Mouse (Mus musculus) midbrain, embryonic 10.5 days (tissue): Measurements from ENCODE around the gene Tbc1d25. TPM values are rescaled to one million over a fixed set of nuclear protein-coding genes. Genes with fewer than 3 reads are reported as not detected.

ENCODE experiments used
- DNase-seq: peaks from one replicate; pipeline ENCODE4 v3.0.0-alpha.2; 2017; ENCODE audit warnings: low spot score
- H3K27ac ChIP-seq: fragments of 300-500 bp; sonication (generic); replicated peaks from 2 replicates; pipeline ENCODE4 v1.5.1; 2016; ENCODE audit warnings: mild to moderate bottlenecking
- H3K27me3 ChIP-seq: fragments of 300-500 bp; sonication (generic); 2 replicates; pipeline ENCODE4 v1.6.1; 2016; ENCODE audit warnings: low read depth, mild to moderate bottlenecking; ENCODE audit not compliant: poor library complexity, severe bottlenecking
- H3K36me3 ChIP-seq: fragments of 300-500 bp; sonication (generic); 2 replicates; pipeline ENCODE4 v1.6.1; 2016; ENCODE audit warnings: mild to moderate bottlenecking, moderate library complexity
- H3K4me1 ChIP-seq: fragments of 300-500 bp; sonication (generic); 2 replicates; pipeline ENCODE4 v1.6.1; 2016
- H3K4me3 ChIP-seq: fragments of 300-500 bp; sonication (generic); 2 replicates; pipeline ENCODE4 v1.5.1; 2016; ENCODE audit warnings: mild to moderate bottlenecking, moderate library complexity
- H3K9me3 ChIP-seq: fragments of 300-500 bp; sonication (generic); replicated peaks from 2 replicates; pipeline ENCODE4 v1.6.1; 2016; ENCODE audit warnings: mild to moderate bottlenecking
- WGBS: fragments of 180-500 bp; shearing (Covaris S2); methylation state at CpG from one replicate; pipeline ENCODE4 v1.1.7; 2016; 5-methylcytosine and 5-hydroxymethylcytosine counted together
- polyA plus RNA-seq: library from polyadenylated mRNA; unstranded; fragments of >200 nt; fragmentation: Nextera tagmentation; extraction: Ambion mirVana; gene quantifications from 2 replicates; pipeline ENCODE4 v1.2.1, GENCODE M21; 2016

Gene Tbc1d25
- polyA plus RNA-seq, 1 experiment from 2014 or later, result 8.7 TPM

DNA sequence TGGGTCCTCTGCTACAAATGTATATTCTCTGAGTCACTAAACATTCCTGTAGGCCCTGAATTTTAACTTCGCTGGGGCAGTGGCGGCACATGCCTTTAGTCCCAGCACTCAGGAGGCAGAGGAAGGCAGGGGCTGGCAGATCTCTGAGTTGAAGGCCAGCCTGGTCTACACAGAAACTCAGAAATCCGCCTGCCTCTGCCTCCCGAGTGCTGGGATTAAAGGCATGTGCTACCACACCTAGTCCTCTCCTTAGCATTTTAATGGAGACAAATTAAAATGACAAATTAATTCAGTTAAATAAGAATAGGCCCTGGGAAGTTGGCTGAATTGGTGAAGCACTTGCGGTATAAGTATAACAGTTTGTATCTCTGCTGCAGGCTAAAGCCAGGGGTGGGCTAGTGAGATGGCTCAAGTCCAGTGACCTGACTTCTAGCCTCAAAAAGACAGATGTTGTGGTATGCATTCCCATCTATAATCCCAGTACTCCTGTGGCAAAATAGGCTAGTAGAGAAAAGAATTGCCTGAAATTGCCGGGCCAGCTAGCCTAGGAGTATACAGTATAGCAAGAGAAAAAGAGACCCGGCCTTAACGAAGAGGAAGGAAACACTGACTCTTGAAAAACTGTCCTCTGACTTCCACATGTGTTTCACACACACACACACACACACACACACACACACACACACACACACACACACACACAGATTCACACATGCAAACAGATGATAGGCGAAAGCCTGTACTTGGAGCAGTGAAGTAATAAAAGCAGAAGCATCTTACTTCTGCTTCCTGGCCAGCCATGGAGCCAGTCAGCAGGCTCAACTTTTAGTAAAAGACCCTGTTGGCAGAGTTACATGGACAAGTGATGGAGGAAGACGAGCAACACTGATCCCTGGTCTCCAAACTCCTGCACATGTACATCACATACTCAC, 8.0 kb downstream of the Tbc1d25 start:
- no peaks in the 10 kb centered on the region for H3K27me3 ChIP-seq
- no peak for DNase-seq
- H3K9me3 ChIP-seq, result no peaks in the 10 kb centered on the region
- 94% methylated on average over 10 of the region's 10 CpGs for WGBS
- 0 out of 2 replicates have a peak, but pooled peaks cover 3% of the 10 kb centered on the region for H3K36me3 ChIP-seq
- H3K4me3 ChIP-seq, result no peak overlapping the region
- H3K27ac ChIP-seq, result no peak overlapping the region
- no peaks in the 10 kb centered on the region for H3K4me1 ChIP-seq

DNA sequence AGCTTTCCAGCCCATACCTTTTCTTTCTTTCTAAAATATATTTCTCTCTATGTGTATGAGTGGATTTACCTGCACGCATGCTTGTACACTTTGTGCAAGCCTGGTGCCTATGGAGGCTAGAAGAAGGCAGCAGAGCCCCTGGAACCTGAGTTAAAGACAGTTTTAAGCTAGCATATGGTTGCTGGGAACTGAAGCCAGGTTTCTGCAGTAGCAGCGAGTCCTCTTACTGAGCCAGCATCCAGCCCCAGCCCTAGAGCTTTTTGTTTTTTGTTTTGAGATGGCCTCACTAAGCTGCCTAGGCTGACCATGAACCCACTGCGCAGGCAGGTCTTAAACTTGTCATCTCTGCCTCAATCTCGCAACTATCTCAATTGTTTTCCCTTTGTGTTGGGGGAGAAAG, 11.5 kb downstream of the Tbc1d25 start:
- H3K27me3 ChIP-seq, result no peaks in the 10 kb centered on the region
- no peaks in the 10 kb centered on the region for H3K9me3 ChIP-seq
- H3K4me3 ChIP-seq, result no peak overlapping the region
- no peaks in the 10 kb centered on the region for H3K4me1 ChIP-seq
- no peak for DNase-seq
- 0 out of 2 replicates have a peak, but pooled peaks cover 3% of the 10 kb centered on the region for H3K36me3 ChIP-seq
- WGBS, result 89% methylated on average over 4 of the region's 4 CpGs
- H3K27ac ChIP-seq, result no peak overlapping the region

DNA sequence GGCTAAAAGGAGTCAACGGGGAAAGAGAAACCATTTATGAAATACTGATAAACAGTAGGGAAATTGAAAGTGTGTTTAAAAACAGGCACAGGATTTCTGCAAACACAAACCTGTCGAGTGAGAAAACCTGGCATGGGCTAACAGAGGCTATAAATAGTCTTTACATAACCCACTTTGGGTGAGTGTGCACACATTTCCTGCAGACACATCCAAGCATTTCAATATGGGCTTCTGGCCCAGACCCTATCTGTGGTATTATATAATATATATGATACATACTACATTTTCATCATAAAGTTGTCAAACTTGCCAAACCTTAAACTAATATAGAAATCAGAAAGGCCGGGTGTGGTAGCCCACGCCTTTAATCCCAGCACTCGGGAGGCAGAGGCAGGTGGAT, 12.9 kb downstream of the Tbc1d25 start:
- 94% methylated on average over 5 of the region's 5 CpGs for WGBS
- H3K4me3 ChIP-seq, result no peak overlapping the region
- H3K9me3 ChIP-seq, result no peaks in the 10 kb centered on the region
- no peaks in the 10 kb centered on the region for H3K4me1 ChIP-seq
- DNase-seq, result no peak
- H3K36me3 ChIP-seq, result no peaks in the 10 kb centered on the region
- no peaks in the 10 kb centered on the region for H3K27me3 ChIP-seq
- no peak overlapping the region for H3K27ac ChIP-seq

GRCm38 (mm10) chrX:8145153-8145991, 30.6 kb downstream of the Tbc1d25 start, which contains the start of gene Rbm3:
Rbm3 (minus strand) TSS chrX:8145880.
- Histone ChIP-seq H3K27ac (peak within 1 kb of the TSS; percentile 97), H3K4me1 (peaks cover 16% of the 10 kb centered on the region), H3K36me3 (peaks cover 38% of the 10 kb centered on the region), H3K27me3 (no peaks in the 10 kb centered on the region), H3K4me3 (peak within 1 kb of the TSS; percentile 68), H3K9me3 (peaks cover 8% of the 10 kb centered on the region; the same call in 1 of the 2 replicates)
- WGBS, result 23% methylated on average over 64 of the region's 65 CpGs
- peak; percentile 84 for DNase-seq

DNA sequence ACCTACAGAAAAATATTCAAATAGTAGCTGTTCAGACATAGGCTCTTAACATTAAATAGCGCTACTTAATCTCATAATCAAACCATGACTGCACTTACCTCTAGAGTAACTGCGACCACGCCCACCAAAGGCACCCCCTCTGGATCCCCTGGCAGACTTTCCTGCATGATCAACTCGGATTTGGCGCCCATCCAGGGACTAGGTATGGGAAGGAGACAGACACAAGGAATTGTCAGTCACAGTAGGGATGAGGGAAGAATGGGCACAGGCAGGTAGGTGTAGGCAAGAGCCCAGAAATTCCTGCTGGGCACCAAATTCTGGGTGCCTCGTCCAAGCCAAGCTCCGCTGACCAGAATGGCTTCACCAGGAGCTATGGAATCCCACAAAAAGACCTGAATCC, 32.2 kb downstream of the Tbc1d25 start:
- Histone ChIP-seq H3K36me3 (peaks cover 53% of the 10 kb centered on the region), H3K27ac (peak overlapping the region; percentile 97; the same call in 1 of the 2 replicates), H3K4me3 (peak overlapping the region; percentile 68), H3K9me3 (peaks cover 8% of the 10 kb centered on the region; the same call in 1 of the 2 replicates), H3K4me1 (peaks cover 16% of the 10 kb centered on the region), H3K27me3 (no peaks in the 10 kb centered on the region)
- WGBS, result 88% methylated on average over 7 of the region's 7 CpGs
- DNase-seq, result no peak

- no peak overlapping the region for H3K27ac ChIP-seq
- H3K27me3 ChIP-seq, result no peaks in the 10 kb centered on the region
- H3K36me3 ChIP-seq, result peaks cover 61% of the 10 kb centered on the region
- H3K4me1 ChIP-seq, result peaks cover 16% of the 10 kb centered on the region
- DNase-seq, result no peak
- H3K9me3 ChIP-seq, result peaks cover 8% of the 10 kb centered on the region; the same call in 1 of the 2 replicates
- H3K4me3 ChIP-seq, result peak overlapping the region; percentile 14; the same call in 1 of the 2 replicates
- WGBS, result 92% methylated on average over 7 of the region's 7 CpGs
Measured at GRCm38 (mm10) chrX:8142948-8143347, 33.0 kb downstream of the Tbc1d25 start.

GRCm38 (mm10) chrX:8141058-8141457, 34.9 kb downstream of the Tbc1d25 start:
- 86% methylated on average over 3 of the region's 3 CpGs for WGBS
- no peak for DNase-seq
- Histone ChIP-seq H3K4me1 (peaks cover 16% of the 10 kb centered on the region), H3K27me3 (no peaks in the 10 kb centered on the region), H3K27ac (no peak overlapping the region), H3K9me3 (peaks cover 8% of the 10 kb centered on the region; the same call in 1 of the 2 replicates), H3K4me3 (no peak overlapping the region), H3K36me3 (peaks cover 64% of the 10 kb centered on the region)

GRCm38 (mm10) chrX:8140446-8140845, 35.5 kb downstream of the Tbc1d25 start:
- Histone ChIP-seq H3K4me1 (peaks cover 16% of the 10 kb centered on the region), H3K36me3 (peaks cover 64% of the 10 kb centered on the region), H3K9me3 (peaks cover 8% of the 10 kb centered on the region; the same call in 1 of the 2 replicates), H3K27me3 (no peaks in the 10 kb centered on the region), H3K4me3 (no peak overlapping the region), H3K27ac (no peak overlapping the region)
- WGBS, result 91% methylated on average over 2 of the region's 2 CpGs
- no peak for DNase-seq

DNA sequence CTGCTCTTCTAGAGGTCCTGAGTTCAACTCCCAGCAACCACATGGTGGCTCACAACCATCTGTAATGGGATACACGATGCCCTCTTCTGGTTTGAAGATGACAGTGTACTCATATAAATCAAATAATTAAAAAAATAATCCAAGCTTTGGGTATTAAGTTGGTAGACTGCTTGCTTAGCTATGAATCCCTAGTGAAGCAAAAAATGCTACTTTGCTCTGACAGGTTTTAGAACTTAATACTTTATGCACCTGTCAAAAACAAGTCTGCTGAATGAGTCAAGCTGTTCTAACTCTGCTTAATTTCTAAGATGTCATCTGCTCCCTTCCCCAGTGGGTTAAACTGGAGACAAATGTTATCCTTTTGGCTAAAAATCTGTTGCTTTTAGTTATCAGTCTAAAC, 36.5 kb downstream of the Tbc1d25 start:
- Histone ChIP-seq H3K9me3 (peaks cover 4% of the 10 kb centered on the region; the same call in 1 of the 2 replicates), H3K4me3 (no peak overlapping the region), H3K27me3 (no peaks in the 10 kb centered on the region), H3K27ac (no peak overlapping the region), H3K36me3 (peaks cover 62% of the 10 kb centered on the region), H3K4me1 (peaks cover 16% of the 10 kb centered on the region)
- no peak for DNase-seq
- WGBS, result 83% methylated on average over 1 of the region's 1 CpGs

- peaks cover 31% of the 10 kb centered on the region for H3K36me3 ChIP-seq
- 0 out of 2 replicates have a peak, but pooled peaks cover 10% of the 10 kb centered on the region for H3K9me3 ChIP-seq
- no peaks in the 10 kb centered on the region for H3K27me3 ChIP-seq
- WGBS, result 60% methylated on average over 2 of the region's 2 CpGs
- no peak overlapping the region for H3K27ac ChIP-seq
- no peak overlapping the region for H3K4me3 ChIP-seq
- H3K4me1 ChIP-seq, result peaks cover 5% of the 10 kb centered on the region
- DNase-seq, result no peak
Measured at GRCm38 (mm10) chrX:8135886-8136285, 40.1 kb downstream of the Tbc1d25 start.

- Histone ChIP-seq H3K27ac (peak within 1 kb of the TSS; percentile 91), H3K27me3 (no peaks in the 10 kb centered on the region), H3K4me1 (peaks cover 5% of the 10 kb centered on the region), H3K36me3 (peaks cover 29% of the 10 kb centered on the region), H3K4me3 (peak within 1 kb of the TSS; percentile 63), H3K9me3 (0 out of 2 replicates have a peak, but pooled peaks cover 17% of the 10 kb centered on the region)
- WGBS, result 17% methylated on average over 38 of the region's 40 CpGs
- peak; percentile 86 for DNase-seq
Measured at GRCm38 (mm10) chrX:8132017-8132976, 43.7 kb downstream of the Tbc1d25 start, which contains the start of gene Wdr13. Wdr13 (minus strand) TSS chrX:8132892.
